Mouse (Mus musculus): Measurements from ENCODE around the gene Dlgap1. TPM values are rescaled to one million over a fixed set of nuclear protein-coding genes. Genes with fewer than 3 reads are reported as not detected.

The Dlgap1 gene
- polyA plus RNA-seq, 1 experiment from 2014 or later = 2.4 TPM

DNA sequence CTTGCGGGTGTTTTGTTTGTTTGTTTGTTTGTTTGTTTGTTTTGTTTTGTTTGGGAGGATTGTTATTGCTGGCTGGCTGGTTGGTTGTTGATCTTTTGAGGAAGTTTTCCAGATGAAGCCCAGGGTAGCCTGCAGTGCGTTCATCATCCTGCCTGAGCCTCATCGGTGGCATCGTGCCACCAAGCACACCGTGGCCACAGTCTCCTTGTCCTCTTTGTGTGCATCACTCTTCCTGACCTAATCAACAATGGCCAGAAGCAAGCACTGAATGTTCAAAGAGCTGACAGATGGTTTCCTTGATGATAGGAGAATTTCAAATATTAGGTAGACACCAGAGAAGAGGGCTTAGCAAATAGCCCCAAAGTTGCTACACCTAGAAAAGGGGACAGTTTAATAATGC is 336.1 kb downstream of the Dlgap1 start:
- no peak for ATAC-seq (ENCODE audit: low FRiP score)
- H3K4me1 ChIP-seq (ENCODE audit: control insufficient read depth, insufficient read depth, low read length) = no peaks in the 10 kb centered on the region
- H3K9me3 ChIP-seq (ENCODE audit: control insufficient read depth, low read length) = no peaks in the 10 kb centered on the region
- WGBS = 90% methylated on average over 5 of the region's 5 CpGs
- H3K9ac ChIP-seq (ENCODE audit: low read length) = no peak overlapping the region
- no peak overlapping the region for H3K4me3 ChIP-seq (ENCODE audit: low read depth, low read length)
- H3K36me3 ChIP-seq (ENCODE audit: control insufficient read depth, insufficient read depth, low read length) = no peaks in the 10 kb centered on the region
- no peaks in the 10 kb centered on the region for H3K27me3 ChIP-seq (ENCODE audit: control insufficient read depth, insufficient read depth, low read length)
- DNase-seq (ENCODE audit: low spot score, missing footprints) = no peak
- no peak overlapping the region for H3K27ac ChIP-seq (ENCODE audit: low read depth, low read length)
- no peak overlapping the region for H3K4me2 ChIP-seq

- Histone ChIP-seq H3K9ac (ENCODE audit: low read length) (no peak overlapping the region), H3K36me3 (ENCODE audit: control insufficient read depth, insufficient read depth, low read length) (no peaks in the 10 kb centered on the region), H3K4me1 (ENCODE audit: control insufficient read depth, insufficient read depth, low read length) (no peaks in the 10 kb centered on the region), H3K9me3 (ENCODE audit: control insufficient read depth, low read length) (no peaks in the 10 kb centered on the region), H3K27ac (ENCODE audit: low read depth, low read length) (no peak overlapping the region), H3K4me3 (ENCODE audit: low read depth, low read length) (no peak overlapping the region), H3K4me2 (no peak overlapping the region), H3K27me3 (ENCODE audit: control insufficient read depth, insufficient read depth, low read length) (no peaks in the 10 kb centered on the region)
- no peak for DNase-seq (ENCODE audit: low spot score, missing footprints)
- 83% methylated on average over 11 of the region's 11 CpGs for WGBS
- ATAC-seq (ENCODE audit: low FRiP score) = no peak
These were observed 338.7 kb downstream of the Dlgap1 start for GRCm38 (mm10) chr17:70307418-70308176.

DNA sequence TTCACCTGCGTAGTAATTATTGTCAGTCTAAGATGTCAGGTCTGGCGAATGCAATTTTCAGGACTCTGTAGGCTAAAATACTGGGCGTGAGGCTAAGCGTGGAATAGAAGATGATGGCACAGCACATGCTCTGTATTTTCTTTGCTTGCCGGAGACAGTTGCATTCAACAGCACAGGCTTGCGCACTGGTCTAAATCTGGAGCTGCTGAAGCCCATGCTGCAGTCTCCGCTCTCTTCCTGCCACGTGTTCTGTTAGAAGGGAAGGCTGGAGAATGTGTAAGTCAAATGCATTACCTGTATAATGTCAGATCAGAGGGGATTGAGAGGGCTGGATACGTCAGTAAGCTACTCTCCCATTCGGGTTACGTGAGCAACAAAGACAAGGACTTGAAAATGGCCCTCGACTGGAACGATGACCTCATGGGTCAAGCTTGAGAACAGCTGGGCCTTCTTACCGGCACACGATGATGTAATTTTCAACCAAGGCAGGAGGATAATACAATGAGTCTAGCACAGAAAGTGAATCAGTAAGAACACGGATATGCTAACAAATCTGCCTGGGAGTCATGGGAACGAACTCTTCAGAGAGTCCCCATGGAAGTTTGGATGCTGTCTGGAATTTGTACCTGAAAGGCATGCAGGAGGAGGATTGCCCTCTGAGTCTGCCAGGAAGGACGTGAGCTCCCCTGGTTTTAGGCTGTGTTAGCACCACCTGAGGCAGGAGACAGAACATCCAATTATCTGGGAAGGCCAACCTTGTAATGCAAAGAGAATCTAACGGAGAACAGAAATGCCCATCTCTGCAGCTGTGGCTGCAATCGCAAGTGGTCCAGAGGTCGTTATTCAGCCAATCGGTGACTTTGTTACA is 339.7 kb downstream of the Dlgap1 start:
- H3K4me1 ChIP-seq (ENCODE audit: control insufficient read depth, insufficient read depth, low read length) = no peaks in the 10 kb centered on the region
- DNase-seq (ENCODE audit: low spot score, missing footprints) = peak; percentile 84
- H3K9me3 ChIP-seq (ENCODE audit: control insufficient read depth, low read length) = no peaks in the 10 kb centered on the region
- ATAC-seq (ENCODE audit: low FRiP score) = peak; percentile 46
- H3K4me2 ChIP-seq = no peak overlapping the region
- H3K4me3 ChIP-seq (ENCODE audit: low read depth, low read length) = no peak overlapping the region
- H3K36me3 ChIP-seq (ENCODE audit: control insufficient read depth, insufficient read depth, low read length) = no peaks in the 10 kb centered on the region
- H3K27me3 ChIP-seq (ENCODE audit: control insufficient read depth, insufficient read depth, low read length) = no peaks in the 10 kb centered on the region
- 80% methylated on average over 22 of the region's 22 CpGs for WGBS
- no peak overlapping the region for H3K27ac ChIP-seq (ENCODE audit: low read depth, low read length)
- H3K9ac ChIP-seq (ENCODE audit: low read length) = no peak overlapping the region

DNA sequence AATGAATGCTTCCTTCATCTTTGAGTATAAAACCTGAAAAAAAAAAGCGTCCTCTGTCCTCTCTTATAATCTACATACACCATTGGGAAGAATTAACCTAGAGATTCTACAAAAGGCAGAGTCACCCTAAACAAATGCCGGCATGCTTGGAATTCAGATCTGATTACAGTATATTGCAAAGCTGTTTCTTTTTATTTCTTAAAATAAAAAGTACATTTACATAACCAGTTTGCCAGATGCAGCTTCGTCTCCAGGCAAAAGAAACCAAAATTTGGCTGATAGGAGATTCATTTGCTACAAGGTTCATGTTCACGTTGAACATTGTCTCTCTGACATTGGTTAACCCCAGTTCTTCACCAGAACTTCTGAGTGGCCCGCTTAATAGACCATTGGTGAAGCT is 347.5 kb downstream of the Dlgap1 start:
- H3K9ac ChIP-seq (ENCODE audit: low read length) = no peak overlapping the region
- H3K4me1 ChIP-seq (ENCODE audit: control insufficient read depth, insufficient read depth, low read length) = no peaks in the 10 kb centered on the region
- no peaks in the 10 kb centered on the region for H3K27me3 ChIP-seq (ENCODE audit: control insufficient read depth, insufficient read depth, low read length)
- no peak overlapping the region for H3K4me2 ChIP-seq
- WGBS = 89% methylated on average over 5 of the region's 5 CpGs
- ATAC-seq (ENCODE audit: low FRiP score) = no peak
- H3K36me3 ChIP-seq (ENCODE audit: control insufficient read depth, insufficient read depth, low read length) = no peaks in the 10 kb centered on the region
- no peaks in the 10 kb centered on the region for H3K9me3 ChIP-seq (ENCODE audit: control insufficient read depth, low read length)
- H3K4me3 ChIP-seq (ENCODE audit: low read depth, low read length) = no peak overlapping the region
- no peak overlapping the region for H3K27ac ChIP-seq (ENCODE audit: low read depth, low read length)
- no peak for DNase-seq (ENCODE audit: low spot score, missing footprints)

GRCm38 (mm10) chr17:70317779-70318178 is 348.9 kb downstream of the Dlgap1 start:
- WGBS = 90% methylated on average over 7 of the region's 7 CpGs
- no peaks in the 10 kb centered on the region for H3K36me3 ChIP-seq (ENCODE audit: control insufficient read depth, insufficient read depth, low read length)
- H3K9ac ChIP-seq (ENCODE audit: low read length) = no peak overlapping the region
- no peak for ATAC-seq (ENCODE audit: low FRiP score)
- H3K4me3 ChIP-seq (ENCODE audit: low read depth, low read length) = no peak overlapping the region
- no peak for DNase-seq (ENCODE audit: low spot score, missing footprints)
- no peak overlapping the region for H3K27ac ChIP-seq (ENCODE audit: low read depth, low read length)
- H3K27me3 ChIP-seq (ENCODE audit: control insufficient read depth, insufficient read depth, low read length) = no peaks in the 10 kb centered on the region
- H3K4me1 ChIP-seq (ENCODE audit: control insufficient read depth, insufficient read depth, low read length) = no peaks in the 10 kb centered on the region
- H3K4me2 ChIP-seq = no peak overlapping the region
- no peaks in the 10 kb centered on the region for H3K9me3 ChIP-seq (ENCODE audit: control insufficient read depth, low read length)

DNA sequence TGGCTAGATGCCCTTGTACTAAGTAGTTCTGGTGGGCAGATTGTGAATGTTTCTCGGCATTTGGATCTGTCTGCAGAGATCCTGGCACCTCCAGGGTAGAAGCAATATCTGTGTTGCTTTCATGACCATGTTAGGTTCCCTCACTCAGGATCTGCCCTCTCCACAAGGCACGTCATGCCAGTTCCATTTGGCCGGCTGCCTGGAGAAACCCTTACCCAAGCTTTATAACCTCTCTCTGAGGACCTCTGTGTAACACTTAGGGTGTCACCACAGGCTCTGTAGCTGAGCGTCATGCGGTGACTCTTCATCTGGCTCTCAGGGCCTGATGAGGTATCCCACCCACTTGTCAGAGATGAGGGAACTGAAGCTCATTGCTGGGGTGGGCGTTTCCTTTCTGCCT is 353.1 kb downstream of the Dlgap1 start:
- H3K4me1 ChIP-seq (ENCODE audit: control insufficient read depth, insufficient read depth, low read length) = no peaks in the 10 kb centered on the region
- DNase-seq (ENCODE audit: low spot score, missing footprints) = no peak
- no peaks in the 10 kb centered on the region for H3K36me3 ChIP-seq (ENCODE audit: control insufficient read depth, insufficient read depth, low read length)
- no peaks in the 10 kb centered on the region for H3K27me3 ChIP-seq (ENCODE audit: control insufficient read depth, insufficient read depth, low read length)
- WGBS = 88% methylated on average over 6 of the region's 6 CpGs
- H3K9me3 ChIP-seq (ENCODE audit: control insufficient read depth, low read length) = no peaks in the 10 kb centered on the region
- no peak overlapping the region for H3K4me3 ChIP-seq (ENCODE audit: low read depth, low read length)
- no peak overlapping the region for H3K9ac ChIP-seq (ENCODE audit: low read length)
- ATAC-seq (ENCODE audit: low FRiP score) = no peak
- H3K27ac ChIP-seq (ENCODE audit: low read depth, low read length) = no peak overlapping the region
- no peak overlapping the region for H3K4me2 ChIP-seq

DNA sequence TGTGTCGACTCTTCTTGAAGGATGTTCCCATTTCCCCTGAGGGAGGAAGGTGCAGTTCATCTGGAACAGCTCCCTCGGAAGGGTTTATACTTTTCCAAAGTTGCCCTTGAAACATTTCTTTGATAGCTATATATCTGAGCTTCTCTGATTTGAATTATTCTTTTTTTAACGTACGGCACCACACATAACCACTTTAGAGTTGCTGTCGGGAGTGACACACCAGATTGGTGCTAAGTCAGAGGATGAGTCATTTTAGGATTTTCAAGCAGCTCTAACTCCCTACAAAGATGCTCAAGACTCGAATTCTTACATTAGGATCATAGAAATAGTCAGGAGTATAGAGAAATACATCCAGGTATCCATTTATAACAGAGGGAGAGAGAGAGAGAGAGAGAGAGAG is 364.6 kb downstream of the Dlgap1 start:
- Histone ChIP-seq H3K27me3 (ENCODE audit: control insufficient read depth, insufficient read depth, low read length) (no peaks in the 10 kb centered on the region), H3K9me3 (ENCODE audit: control insufficient read depth, low read length) (no peaks in the 10 kb centered on the region), H3K9ac (ENCODE audit: low read length) (no peak overlapping the region), H3K4me1 (ENCODE audit: control insufficient read depth, insufficient read depth, low read length) (no peaks in the 10 kb centered on the region), H3K27ac (ENCODE audit: low read depth, low read length) (no peak overlapping the region), H3K4me3 (ENCODE audit: low read depth, low read length) (no peak overlapping the region), H3K36me3 (ENCODE audit: control insufficient read depth, insufficient read depth, low read length) (no peaks in the 10 kb centered on the region), H3K4me2 (no peak overlapping the region)
- DNase-seq (ENCODE audit: low spot score, missing footprints) = no peak
- no peak for ATAC-seq (ENCODE audit: low FRiP score)
- WGBS = 83% methylated on average over 6 of the region's 6 CpGs

DNA sequence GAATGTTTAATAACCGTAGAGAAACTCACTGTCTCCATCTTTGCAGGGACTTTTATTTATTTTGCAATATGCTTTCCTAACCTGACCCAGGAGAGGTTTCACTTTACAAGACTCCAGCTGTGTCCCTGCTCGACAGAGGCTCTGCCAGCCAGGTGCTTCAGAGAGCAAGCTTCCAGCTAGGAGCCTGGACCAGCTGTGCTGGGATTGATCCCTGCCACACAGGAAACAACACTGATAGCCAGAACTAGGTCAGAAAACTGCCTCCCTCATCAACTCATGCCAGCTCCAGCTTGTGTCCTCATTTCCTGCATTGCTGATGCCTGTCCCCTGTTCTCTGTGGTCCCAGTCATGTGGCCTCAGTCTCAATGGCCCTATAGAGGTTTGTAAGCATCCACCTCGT is 365.3 kb downstream of the Dlgap1 start:
- ATAC-seq (ENCODE audit: low FRiP score) (no peak), DNase-seq (ENCODE audit: low spot score, missing footprints) (no peak)
- H3K4me3 ChIP-seq (ENCODE audit: low read depth, low read length) = no peak overlapping the region
- no peaks in the 10 kb centered on the region for H3K9me3 ChIP-seq (ENCODE audit: control insufficient read depth, low read length)
- no peaks in the 10 kb centered on the region for H3K36me3 ChIP-seq (ENCODE audit: control insufficient read depth, insufficient read depth, low read length)
- no peak overlapping the region for H3K4me2 ChIP-seq
- H3K27ac ChIP-seq (ENCODE audit: low read depth, low read length) = no peak overlapping the region
- no peaks in the 10 kb centered on the region for H3K27me3 ChIP-seq (ENCODE audit: control insufficient read depth, insufficient read depth, low read length)
- H3K9ac ChIP-seq (ENCODE audit: low read length) = no peak overlapping the region
- no peaks in the 10 kb centered on the region for H3K4me1 ChIP-seq (ENCODE audit: control insufficient read depth, insufficient read depth, low read length)
- 60% methylated on average over 3 of the region's 3 CpGs for WGBS

GRCm38 (mm10) chr17:70339821-70340220 is 370.9 kb downstream of the Dlgap1 start:
- 84% methylated on average over 7 of the region's 7 CpGs for WGBS
- no peak overlapping the region for H3K27ac ChIP-seq (ENCODE audit: low read depth, low read length)
- no peak overlapping the region for H3K9ac ChIP-seq (ENCODE audit: low read length)
- no peaks in the 10 kb centered on the region for H3K4me1 ChIP-seq (ENCODE audit: control insufficient read depth, insufficient read depth, low read length)
- no peaks in the 10 kb centered on the region for H3K9me3 ChIP-seq (ENCODE audit: control insufficient read depth, low read length)
- H3K36me3 ChIP-seq (ENCODE audit: control insufficient read depth, insufficient read depth, low read length) = no peaks in the 10 kb centered on the region
- ATAC-seq (ENCODE audit: low FRiP score) (no peak), DNase-seq (ENCODE audit: low spot score, missing footprints) (no peak)
- no peaks in the 10 kb centered on the region for H3K27me3 ChIP-seq (ENCODE audit: control insufficient read depth, insufficient read depth, low read length)
- H3K4me3 ChIP-seq (ENCODE audit: low read depth, low read length) = no peak overlapping the region
- no peak overlapping the region for H3K4me2 ChIP-seq
